Mouse (Mus musculus): ENCODE measurements around the gene Scnn1a.
A peak's percentile ranks its signal among the peaks of the same experiment; 100 is the strongest.

Scnn1a gene

GRCm38 (mm10) chr6:125309406-125309805 lies 11.1 kb upstream of the Scnn1a start:
- DNase-seq = no peak

DNA sequence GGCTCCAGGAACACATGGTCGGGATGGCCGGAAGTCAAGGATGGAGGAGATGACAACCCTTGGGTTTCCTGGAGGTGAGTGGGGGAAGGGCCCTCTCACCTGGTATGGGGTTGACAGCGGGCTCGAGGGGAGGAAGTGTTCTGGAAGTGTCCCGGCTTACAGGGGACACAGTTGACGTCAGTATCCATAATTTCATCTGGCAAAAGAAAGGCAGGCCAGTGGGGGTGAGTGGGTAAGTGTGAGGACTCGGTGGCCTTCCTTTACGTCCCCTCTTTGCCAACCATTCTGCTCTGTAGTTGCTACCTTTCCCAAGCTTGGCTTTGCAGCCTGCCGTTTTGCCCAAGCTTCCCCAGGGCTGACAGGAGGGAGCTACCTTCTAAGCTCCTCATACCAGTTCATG lies 8.3 kb upstream of the Scnn1a start:
- no peak for DNase-seq

GRCm38 (mm10) chr6:125312581-125313355 lies 7.7 kb upstream of the Scnn1a start:
- DNase-seq = no peak

GRCm38 (mm10) chr6:125313546-125314230 lies 6.8 kb upstream of the Scnn1a start, which contains the start of gene Ltbr:
TSS of gene Ltbr (minus strand) at chr6:125313885.
- peak; percentile 64 for DNase-seq

DNA sequence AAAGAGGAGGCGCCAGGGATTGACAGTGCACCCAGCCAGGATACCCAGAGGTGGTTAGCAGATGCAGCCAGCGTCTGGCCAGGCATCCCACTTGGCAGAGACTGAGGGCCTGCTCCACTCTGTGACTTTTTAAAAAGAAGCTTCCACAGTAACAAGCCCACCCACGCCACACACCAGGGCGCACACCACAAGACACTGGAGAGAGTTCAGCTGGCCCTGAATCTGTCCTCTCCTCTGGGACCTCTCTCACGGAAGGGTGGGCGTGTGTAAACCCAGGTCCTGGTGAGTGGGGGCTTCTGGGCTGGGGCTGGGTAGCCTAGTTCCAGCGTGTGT lies 6.3 kb upstream of the Scnn1a start:
- no peak for DNase-seq

- no peak for DNase-seq
Measured at GRCm38 (mm10) chr6:125314746-125315145, 5.7 kb upstream of the Scnn1a start.

DNA sequence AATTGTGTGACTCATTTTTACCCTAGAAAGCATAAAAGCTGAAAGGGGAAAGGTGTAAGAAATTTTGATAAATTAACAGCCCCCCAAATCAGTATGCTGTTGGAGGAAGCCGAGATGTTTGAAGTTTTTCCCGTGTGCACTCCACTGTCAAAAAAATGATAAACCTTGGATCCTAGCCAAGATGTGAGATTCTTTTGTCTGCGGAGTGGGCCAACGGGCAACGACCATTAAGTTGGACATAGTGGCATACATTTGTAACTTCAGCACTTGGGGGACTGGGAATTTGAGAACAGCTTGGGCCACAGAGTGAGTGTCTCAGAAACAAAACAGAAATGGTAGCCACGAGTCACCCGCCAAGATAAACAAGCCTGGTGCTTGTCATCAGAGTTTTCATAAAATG lies 3.4 kb upstream of the Scnn1a start:
- DNase-seq = no peak

DNA sequence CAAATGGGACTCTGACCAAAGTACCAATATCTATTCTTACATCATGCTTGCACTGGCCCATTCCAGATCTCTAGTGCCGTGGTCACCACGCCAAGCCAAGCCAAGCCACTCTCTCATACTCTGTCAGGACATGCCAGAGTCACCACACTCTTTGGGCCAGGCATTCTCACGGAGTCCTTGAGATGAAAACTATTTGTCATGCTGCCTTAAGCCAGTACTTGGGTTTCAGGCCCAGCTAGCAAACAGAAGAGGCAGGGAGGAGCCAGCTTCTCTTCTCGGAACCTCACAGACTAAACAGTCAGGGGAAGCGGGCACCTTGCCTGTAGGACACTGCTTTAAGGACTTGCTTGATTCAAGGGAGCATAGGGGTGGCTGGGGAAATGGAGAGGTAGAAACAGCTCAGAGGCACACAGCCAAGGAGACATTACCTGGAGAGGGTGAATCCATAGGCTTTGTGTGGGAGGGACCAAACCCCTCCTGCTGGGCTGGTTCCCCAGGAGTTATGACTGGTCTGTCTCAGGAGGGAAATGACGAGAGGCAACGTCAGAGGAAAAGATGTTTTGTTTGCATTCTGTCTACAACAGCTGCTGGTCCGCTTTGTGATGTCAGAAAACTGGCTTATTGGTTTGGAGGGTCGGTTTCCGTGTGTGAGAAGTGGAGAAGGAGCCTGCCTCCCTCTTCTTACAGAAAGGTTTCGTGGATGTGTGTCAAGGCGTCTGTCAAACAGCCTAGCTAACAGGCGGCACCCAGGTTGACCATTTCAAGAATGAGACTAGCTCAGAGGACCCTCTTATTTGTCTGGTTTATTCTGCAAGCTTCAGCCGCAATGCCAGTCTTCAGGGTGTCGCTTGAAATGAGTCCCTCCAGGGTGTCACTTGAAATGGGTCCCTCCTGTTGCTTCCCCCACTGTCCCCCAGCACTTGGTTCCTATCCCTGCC lies 1.2 kb upstream of the Scnn1a start:
- no peak for DNase-seq

GRCm38 (mm10) chr6:125319919-125320296 lies 551 bp upstream of the Scnn1a start:
- DNase-seq = no peak

DNA sequence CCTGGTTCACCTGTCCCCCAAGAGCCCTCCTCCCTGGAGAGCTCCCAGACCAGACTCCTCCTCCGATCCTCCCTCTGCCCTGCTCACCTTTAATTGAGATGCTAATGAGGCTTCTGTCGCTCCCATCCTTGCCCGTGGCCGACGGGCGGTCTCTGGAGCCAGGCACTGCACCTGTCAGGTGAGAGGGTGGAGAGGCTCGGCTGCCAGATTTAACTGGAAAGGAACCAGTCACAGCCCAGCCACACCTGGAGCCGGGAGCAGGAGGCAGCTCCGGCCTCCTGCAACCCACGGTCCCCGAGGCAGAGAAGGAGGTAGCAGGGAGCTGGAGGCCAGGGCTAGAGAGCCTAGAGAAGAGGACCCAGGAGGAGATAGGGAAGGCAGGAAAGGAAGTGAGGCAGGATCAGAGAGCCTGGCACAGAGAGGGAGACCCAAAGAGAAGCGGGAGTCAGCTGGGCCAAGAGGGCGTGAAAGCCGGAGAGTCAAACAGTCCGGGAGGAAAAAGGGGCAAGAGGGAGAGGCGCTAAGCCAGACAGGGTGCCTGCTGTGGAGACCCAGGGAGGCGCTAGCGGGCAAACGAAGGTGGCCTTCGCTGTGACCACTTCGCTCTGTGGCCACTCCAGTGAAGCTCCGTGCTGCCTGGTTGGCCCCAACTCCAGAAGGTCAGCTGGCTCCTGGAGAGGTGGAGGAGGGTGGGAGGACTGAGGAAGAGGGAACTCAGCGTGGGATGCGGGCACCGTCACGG lies 826 bp downstream of the Scnn1a start:
- DNase-seq = no peak

- no peak for DNase-seq
Measured at GRCm38 (mm10) chr6:125322794-125323193, 2.3 kb downstream of the Scnn1a start.

DNA sequence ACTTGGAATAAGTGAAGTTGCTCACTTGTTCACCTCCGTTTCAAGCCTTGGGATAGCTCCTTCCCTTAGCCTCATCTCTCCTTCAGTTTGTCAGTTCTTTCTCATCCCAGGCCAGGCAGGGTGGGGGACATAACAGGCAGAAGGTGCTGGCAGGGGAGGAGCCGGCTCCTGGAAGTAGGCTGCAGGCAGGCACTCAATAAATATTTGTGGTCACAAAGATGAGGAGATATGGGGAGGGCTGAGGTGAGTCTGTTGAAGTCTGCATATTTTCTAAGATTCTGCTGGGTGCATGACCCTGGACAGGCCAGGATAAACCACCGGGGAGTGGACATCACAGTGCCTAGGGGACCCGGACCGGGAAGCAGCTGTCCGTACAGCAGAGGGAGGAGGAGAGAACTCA lies 3.1 kb downstream of the Scnn1a start:
- DNase-seq = no peak

DNA sequence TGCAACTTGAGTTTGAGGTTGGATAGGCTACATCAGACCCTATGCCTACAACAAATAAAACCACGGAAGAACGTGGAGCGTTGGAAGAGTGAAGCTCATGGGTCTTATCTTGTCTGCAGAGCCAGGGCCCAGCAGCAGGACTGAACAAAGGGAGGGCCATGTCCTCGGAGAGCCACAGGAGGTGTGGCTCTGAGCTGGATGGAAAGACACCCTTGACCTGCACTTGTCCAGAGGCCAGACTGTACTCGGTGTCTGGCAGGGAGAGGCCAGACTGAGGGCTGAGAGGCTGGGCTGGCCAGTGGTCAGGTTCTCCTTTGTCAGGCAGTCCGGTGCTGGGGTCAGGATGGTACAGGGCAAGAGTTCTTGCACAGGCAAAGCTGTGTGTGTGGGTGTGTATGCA lies 4.9 kb downstream of the Scnn1a start:
- no peak for DNase-seq

DNA sequence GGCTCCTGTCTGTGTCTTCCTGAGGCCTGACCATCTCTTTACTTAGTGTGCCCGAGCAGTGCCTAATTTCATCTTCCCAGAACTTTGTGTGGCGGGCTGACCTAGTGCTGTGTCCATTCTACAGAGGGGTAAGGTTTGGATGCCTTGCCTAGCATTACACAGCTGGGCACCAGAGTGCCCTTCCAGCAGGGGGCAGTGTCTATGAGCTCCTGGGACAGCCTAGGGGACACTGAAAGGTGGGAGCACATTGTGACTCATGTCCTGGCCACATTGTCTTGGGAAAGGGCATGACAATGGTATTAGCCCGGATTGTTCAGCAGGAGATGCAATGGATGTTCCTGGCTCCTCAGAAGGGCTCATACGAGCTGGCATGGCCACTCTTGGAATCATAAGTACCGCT lies 7.8 kb downstream of the Scnn1a start:
- no peak for DNase-seq

GRCm38 (mm10) chr6:125330626-125331326 lies 10.3 kb downstream of the Scnn1a start:
- peak; percentile 75 for DNase-seq

DNA sequence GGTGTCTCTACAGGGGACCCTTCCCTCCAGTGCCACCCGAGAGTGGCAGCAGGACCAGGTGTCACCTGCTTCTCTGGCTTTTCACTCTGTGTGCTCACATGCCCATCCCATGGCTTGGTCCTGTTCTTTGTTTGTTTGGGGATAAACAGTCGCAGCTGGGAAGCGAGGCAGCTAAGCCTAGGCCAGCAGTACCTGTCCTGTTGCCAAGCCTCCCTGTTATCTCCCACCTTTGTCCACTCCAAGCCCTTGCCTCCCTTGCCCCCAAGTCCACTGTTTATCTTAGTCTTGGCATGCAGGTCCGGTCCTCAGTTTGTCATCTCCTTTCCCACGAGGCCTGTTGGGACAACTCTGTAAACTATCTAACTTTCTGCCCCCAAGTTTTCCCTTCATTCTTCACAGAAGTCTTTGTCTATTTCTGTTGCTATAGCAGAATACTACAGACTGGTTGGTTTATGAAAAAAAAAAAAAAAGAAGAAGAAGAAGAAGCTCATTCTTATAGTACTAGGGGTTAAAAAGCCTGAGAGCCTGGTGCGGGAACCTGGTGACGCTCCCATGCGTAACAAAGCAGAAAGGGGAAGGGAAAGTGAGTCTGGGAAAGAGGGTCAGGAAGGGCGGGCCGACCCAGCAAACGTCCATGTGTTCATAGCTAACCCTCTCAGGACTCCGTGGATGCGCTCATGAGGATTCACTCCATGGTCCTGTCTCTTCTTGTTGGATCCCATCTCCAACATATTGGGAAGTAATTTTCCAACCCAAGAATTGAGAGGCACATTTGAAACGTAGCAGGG lies 12.8 kb downstream of the Scnn1a start:
- DNase-seq = no peak

DNA sequence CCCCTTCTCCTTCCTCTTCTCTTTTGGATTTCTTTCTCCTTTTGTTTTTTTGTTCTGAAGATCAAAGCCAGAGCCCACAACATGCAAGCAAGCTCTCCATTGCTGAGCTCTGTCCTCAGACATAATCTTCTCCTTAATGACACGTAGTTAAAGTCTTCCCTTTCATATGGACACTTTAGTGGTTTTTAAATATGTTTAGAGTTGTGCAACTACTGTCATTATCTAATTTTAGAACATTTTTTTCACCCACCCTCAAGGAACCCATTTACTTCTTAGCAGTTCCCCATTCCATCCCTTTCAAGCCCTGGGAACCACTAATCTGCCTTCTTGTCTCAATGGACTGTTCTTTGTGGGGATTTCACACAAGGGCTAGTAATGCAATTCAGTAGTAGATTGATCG lies 13.9 kb downstream of the Scnn1a start:
- DNase-seq = no peak

GRCm38 (mm10) chr6:125338791-125339660 lies 18.6 kb downstream of the Scnn1a start:
- DNase-seq = no peak

DNA sequence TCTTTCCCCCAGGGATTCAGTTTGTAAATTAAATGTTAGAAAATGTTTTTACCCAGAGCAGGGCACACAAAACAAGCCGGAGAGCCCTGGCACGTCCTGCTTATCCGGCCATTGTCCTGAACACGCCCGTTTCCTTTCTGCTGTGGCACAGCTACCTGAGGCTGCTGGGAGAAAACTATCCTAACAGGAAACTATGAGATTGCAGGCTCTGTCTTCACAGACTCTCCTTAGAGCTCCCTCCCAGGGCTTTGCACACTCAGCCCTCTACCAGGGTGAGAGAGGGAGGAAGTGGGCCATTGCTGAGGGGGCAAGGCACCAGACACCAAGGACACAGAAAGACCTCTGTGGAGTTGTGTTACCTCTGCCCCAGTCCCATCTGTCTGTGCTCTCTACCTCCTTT lies 19.8 kb downstream of the Scnn1a start:
- DNase-seq = no peak

DNA sequence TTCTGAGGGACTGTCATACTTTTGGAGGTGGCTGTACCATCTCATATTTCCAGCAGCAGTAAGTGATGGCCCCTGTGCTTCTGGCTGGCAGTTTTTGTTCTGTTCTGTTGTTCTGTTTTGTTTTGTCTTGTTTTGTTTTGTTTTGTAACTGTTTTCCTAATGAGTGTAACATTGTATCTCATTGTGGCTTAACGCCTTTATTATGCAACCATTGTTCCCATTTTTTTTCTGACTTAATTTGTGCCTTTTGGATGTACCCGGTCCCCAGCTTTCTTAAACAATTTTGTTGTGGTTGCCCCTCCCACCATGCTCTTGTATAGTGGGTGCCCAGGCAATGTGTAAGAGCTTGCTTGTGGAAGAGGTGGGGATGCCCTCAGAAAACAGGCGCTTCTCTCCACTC lies 21.7 kb downstream of the Scnn1a start:
- no peak for DNase-seq
